Mouse (Mus musculus) heart, postnatal 4 days (tissue): ENCODE measurements around the gene Rps18. TPM values are rescaled to one million over a fixed set of nuclear protein-coding genes. Genes with fewer than 3 reads are reported as not detected.

Experiments
- DNase-seq: peaks from one replicate; pipeline ENCODE4 v3.0.0; 2021
- total RNA-seq, 2 experiments: library from RNA; stranded (reverse); gene quantifications; 2 replicates each; pipeline ENCODE4 v1.2.3; 2021

The Rps18 gene
- total RNA-seq, 2 experiments from 2014 or later: 648 to 719 TPM

- no peak for DNase-seq
Measured at GRCm38 (mm10) chr17:33943454-33943853, 12.3 kb downstream of the Rps18 start.

- DNase-seq: no peak
Measured at GRCm38 (mm10) chr17:33941381-33941780, 14.4 kb downstream of the Rps18 start.

DNA sequence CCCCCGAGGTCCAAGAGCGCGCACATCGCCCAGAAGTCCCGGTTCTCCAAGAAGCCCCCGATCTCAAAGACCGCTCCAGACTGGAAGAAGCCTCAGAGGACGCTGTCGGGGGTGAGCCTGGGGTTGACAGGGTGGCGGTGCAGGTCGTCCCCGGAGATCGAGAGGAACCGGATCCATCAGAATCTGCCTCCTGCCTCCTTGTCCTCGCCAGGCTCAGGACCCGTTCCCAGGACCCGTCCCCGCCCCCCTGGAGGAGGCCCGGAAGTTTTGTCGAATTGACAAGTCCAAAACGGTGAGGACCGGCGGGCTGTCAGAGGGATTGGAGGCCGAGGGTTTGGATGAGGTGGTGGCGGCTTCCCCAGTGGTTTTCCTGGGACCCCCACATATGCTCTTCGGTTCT is 14.8 kb downstream of the Rps18 start:
- DNase-seq: no peak

DNA sequence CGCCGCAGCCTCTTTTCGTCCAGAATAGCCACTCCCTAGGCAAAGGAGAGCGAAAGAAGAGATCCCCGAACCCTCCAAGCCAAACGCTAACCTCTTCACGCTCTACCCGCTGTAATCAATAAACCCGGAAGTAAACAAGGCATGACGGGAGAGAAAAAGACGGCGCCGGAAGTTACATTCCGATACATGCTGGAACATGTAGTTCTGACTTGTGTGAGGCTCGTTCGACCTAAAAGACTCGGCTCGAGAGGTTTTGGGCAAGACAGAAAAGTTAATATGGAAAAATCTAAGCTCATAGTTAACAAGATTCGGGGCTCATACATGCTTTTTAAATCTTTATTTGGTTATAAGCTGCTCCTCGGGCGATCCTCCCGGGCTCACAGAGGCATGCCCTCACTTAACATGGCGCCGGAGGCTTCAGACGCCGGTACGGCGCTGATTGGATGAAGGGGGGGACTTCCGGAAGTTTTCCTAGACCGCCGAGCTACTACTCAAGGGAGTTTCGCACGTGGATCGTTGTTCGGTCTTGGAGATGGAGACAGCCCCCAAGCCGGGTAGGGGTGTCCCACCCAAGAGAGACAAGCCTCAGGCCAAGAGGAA is 15.5 kb downstream of the Rps18 start, which contains the start of the genes Pfdn6 and Wdr46:
Pfdn6 (minus strand) TSS at position 138 of the 600 bp plus-strand sequence.
Wdr46 (plus strand) TSS at position 455 of the 600 bp plus-strand sequence.
- DNase-seq: peak; percentile 90

DNA sequence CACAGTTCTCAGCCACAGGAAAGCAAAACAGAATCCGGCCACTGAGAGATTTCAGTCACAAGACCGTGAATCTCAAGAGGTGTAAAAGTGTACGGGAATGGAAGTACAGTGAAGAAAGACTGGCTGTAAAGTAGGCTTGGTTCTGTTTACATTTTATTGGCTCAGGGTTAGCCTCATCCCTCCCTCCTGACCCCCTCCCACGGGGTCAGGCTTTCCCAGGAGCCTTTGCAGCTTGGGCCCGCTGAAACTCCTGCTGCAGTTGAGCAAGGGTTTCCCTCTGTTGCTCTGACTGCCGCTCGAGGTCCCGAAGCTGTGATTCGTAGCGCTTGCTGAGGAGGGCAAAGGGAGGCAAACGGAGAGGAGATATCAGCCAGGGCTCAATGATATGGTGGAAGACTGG is 17.0 kb downstream of the Rps18 start:
- no peak for DNase-seq

DNA sequence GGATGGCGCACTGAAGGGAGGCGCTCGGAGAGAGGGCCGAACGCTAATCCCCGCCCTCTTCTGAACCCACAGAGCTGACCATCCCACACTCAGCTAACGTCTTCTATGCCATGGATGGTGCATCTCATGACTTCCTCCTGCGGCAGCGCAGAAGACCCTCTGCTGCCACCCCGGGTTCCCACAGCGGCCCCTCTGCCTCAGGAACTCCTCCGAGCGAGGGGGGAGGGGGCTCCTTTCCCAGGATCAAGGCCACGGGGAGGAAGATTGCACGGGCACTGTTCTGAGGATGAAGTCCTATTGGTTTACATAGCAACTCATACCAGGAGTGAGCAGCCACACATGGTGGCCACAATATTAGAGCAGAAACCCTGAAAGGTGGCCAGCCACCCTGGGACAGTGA is 18.8 kb downstream of the Rps18 start:
- no peak for DNase-seq

GRCm38 (mm10) chr17:33935422-33936055 is 20.3 kb downstream of the Rps18 start:
- no peak for DNase-seq

DNA sequence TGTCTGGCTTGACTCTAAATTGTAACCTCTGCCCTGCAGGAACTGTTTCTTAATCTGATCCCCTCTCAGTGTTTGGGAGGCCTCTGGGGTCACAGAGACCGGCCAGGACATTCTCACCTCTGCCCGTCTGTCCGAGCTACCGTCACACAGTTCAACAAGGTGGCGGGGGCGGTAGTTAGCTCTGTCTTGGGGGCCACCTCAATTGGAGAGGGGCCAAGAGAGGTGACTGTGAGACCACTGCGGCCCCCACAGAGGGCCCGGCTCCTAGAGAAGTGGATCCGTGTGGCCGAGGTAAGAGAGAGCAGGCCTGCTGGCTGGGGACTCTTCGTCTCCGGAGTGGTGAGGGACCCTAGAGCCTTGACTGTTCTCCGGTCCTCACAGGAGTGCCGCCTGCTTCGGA is 22.8 kb downstream of the Rps18 start:
- DNase-seq: no peak

- DNase-seq: no peak
Measured at GRCm38 (mm10) chr17:33932448-33932847, 23.4 kb downstream of the Rps18 start.

DNA sequence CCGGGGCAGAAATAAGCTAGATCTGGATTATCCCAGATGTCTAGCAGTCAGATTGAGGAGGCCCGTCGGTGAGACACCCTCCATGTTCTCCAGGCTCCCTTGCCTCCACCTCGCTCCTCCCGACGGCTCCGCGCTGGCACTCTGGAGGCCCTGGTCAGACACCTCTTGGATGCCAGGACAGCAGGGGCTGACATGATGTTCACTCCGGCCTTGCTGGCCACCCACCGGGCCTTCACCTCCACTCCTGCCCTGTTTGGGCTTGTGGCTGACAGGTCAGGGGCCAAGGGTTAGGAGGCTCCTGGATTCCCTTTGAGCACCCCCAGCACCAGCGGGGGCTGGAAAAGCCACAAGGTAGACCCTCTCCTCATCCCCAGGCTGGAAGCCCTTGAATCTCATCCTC is 23.9 kb downstream of the Rps18 start:
- no peak for DNase-seq

GRCm38 (mm10) chr17:33931159-33931866 is 24.5 kb downstream of the Rps18 start:
- no peak for DNase-seq

DNA sequence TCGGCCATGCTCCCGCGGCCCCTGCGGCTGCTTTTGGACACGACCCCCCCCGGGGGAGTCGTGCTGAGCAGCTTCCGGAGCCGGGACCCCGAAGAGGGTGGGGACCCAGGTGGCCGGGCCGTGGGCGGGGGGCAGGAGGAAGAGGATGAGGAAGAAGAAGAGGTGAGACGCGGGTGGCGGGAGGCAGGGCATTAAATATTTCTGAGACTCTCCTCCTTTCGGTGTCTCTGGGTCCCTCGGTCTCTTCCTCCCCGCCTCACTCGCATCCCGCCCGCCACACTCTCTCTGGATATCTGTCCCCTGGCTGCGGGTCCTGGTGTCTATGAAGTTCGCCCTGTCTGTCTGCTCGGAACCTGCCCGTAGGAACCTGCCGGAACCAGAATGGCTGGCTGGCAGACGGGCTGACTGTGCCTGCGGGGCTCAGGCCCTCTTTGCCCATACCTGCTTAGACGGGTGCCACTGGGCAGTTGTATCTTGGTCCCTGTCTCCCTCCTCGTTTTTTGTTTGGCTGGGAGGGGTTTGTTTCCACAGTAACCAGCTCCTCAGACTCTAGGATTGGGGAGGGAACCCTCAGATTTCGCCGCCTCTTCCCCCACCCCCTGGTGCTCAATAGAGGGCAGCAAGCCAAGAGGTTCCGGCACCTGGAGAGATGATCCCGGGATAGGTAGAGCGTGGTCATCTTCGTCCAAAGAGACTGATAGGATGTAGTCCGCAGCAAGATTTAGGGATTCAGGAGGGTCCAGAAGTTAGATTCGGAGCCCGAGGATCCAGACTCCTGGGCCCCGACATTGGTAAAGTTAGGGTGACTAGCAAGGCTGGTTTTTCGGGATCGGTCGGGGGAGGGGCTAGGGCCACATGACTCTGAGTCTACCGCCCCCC is 25.3 kb downstream of the Rps18 start:
- DNase-seq: peak; percentile 51

GRCm38 (mm10) chr17:33929371-33930279 is 26.2 kb downstream of the Rps18 start, which contains the start of gene Rgl2:
Rgl2 (plus strand) TSS chr17:33929543.
- peak; percentile 97 for DNase-seq

- DNase-seq: no peak
Measured at GRCm38 (mm10) chr17:33928251-33928947, 27.4 kb downstream of the Rps18 start.

- no peak for DNase-seq
Measured at GRCm38 (mm10) chr17:33926207-33926932, 29.4 kb downstream of the Rps18 start.

DNA sequence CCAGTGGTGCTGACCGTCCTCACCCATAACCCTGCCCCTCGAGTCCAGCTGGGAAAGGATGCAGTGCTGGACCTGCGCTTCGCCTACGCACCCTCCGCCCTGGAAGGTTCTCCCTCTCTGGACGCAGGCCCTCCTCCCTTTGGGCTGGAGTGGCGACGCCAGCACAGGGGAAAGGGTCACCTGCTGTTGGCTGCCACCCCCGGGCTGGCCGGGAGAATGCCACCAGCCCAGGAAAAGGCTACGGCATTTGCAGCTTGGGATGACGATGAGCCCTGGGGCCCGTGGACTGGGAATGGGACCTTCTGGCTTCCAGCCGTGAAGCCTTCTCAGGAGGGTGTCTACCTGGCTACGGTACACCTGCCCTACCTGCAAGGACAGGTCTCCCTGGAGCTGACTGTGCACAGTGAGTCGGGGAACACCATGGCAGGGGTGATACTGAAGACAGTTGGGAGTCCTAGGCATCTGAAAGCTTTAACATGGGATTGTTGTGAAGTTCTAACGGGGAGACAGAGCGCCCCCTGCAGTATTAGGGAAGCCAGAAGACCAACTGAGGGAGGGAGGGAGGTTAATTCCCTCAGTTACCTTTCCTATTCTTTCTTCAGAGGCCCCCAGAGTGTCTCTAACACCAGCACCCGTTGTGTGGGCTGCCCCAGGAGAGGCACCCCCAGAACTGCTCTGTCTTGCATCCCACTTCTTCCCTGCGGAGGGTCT is 30.2 kb downstream of the Rps18 start:
- no peak for DNase-seq

- peak; percentile 65 for DNase-seq
Measured at GRCm38 (mm10) chr17:33924577-33925283, 31.1 kb downstream of the Rps18 start.

DNA sequence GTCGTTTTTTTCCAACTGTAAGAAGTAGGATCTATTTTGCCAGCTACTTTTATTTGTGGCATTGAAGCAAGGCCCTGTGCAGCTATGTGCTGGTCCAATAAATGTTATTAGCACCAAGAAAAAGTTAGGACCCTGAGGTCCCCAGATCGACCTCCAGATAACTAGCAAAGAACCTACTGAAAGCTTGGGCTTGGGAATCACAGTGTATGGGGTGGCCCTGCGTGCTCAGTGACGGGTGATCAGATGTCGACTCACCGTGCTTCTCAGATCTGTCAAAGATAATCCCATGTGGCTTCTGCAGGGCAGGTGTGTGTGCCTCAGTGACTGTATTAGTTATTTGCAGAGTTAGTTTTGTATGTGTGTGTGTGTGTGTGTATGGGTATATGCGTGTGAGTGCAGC is 34.4 kb downstream of the Rps18 start:
- no peak for DNase-seq
